Comparison of ENCODE assay signal across 22 mouse cellular contexts in genomic region chr19:26781209-26781608, GRCm38 (mm10).
DNase-seq lines count a peak whose midpoint lies in the region; ATAC-seq lines count a peak whose summit lies in the region.
"Had no signal": no experiment of that assay in that cellular context is flagged by ENCODE, and none has a peak within 500 bp of the region (broad histone marks: within the 10 kb centered on the region; RNA-seq: fewer than 3 reads in every experiment).

No protein-coding gene starts in this region.

- DNase-seq in CD4-positive helper T cell, adult 2 months (ENCODE audit: low read depth, low spot score): peak; percentile 13
- DNase-seq in urinary bladder, postnatal 25 days (ENCODE audit: low spot score): no peak
- DNase-seq in ovary, postnatal 36 days (ENCODE audit: low spot score): no peak
- DNase-seq: adrenal gland, adult 2 months; adrenal gland, postnatal 10 days; adrenal gland, postnatal 25 days; B cell, adult 2 months; cerebellum, adult 11 months; cerebellum, adult 18-20 months; cerebellum, adult 8-10 months; cerebellum, adult 9-11 months; cerebellum, postnatal 14 days; cerebellum, postnatal 36 days; embryo, embryonic 11 days; forebrain, postnatal 0 days had no signal

- peak; percentile 68 for ATAC-seq in CD4-positive, CD25-positive, alpha-beta regulatory T cell, adult 4 months
- ATAC-seq in activated CD4-positive, CD25-positive, alpha-beta regulatory T cell, adult 4 months: peak; percentile 72
- ATAC-seq in inflammation-experienced regulatory T-cells, adult 6 months: peak; percentile 43
- no peak for ATAC-seq in erythroid progenitor cell, adult 5-6 weeks (replicated peaks; ENCODE audit: low FRiP score, poor library complexity, severe bottlenecking)
- ATAC-seq: forebrain, embryonic 13.5 days; forebrain, embryonic 15.5 days; forebrain, postnatal 0 days; Patski had no signal
